Mouse (Mus musculus) intestine, embryonic 14.5 days (tissue): ENCODE measurements around the gene Ambra1. TPM values are rescaled to one million over a fixed set of nuclear protein-coding genes. Genes with fewer than 3 reads are reported as not detected.

ENCODE experiments used
- ATAC-seq: fragments of 200-750 bp; cut with Nextera tagmentation; replicated peaks from 2 replicates; pipeline ENCODE4 v1.8.0; 2017; ENCODE audit warnings: low read depth, moderate number of reproducible peaks, moderate TSS enrichment, moderate library complexity; ENCODE audit not compliant: low FRiP score, low TSS enrichment
- DNase-seq: peaks from one replicate; pipeline ENCODE4 v3.0.0-alpha.2; 2018; ENCODE audit warnings: low spot score
- H3K27ac ChIP-seq: fragments of 300-500 bp; sonication (generic); 2 replicates; pipeline ENCODE4 v1.5.1; 2014; ENCODE audit warnings: low read depth, mild to moderate bottlenecking, control low read depth
- H3K27me3 ChIP-seq: fragments of 300-500 bp; sonication (generic); replicated peaks from 2 replicates; pipeline ENCODE4 v1.6.1; 2014; ENCODE audit warnings: low read length, control low read depth; ENCODE audit not compliant: control insufficient read depth, insufficient read depth
- H3K36me3 ChIP-seq: fragments of 300-500 bp; sonication (generic); 2 replicates; pipeline ENCODE4 v1.6.1; 2014; ENCODE audit warnings: low read length, control low read depth; ENCODE audit not compliant: control insufficient read depth, insufficient read depth
- H3K4me1 ChIP-seq: fragments of 300-500 bp; sonication (generic); replicated peaks from 2 replicates; pipeline ENCODE4 v1.6.1; 2014; ENCODE audit warnings: low read length, control low read depth, mixed read lengths; ENCODE audit not compliant: control insufficient read depth, insufficient read depth
- H3K4me2 ChIP-seq: fragments of 300-500 bp; sonication (generic); 2 replicates; pipeline ENCODE4 v1.6.1; 2014; ENCODE audit warnings: low read length
- H3K4me3 ChIP-seq: fragments of 300-500 bp; sonication (generic); 2 replicates; pipeline ENCODE4 v1.5.1; 2014; ENCODE audit warnings: low read depth, low read length, control low read depth, mixed read lengths
- H3K9ac ChIP-seq: fragments of 300-500 bp; sonication (generic); 2 replicates; pipeline ENCODE4 v1.6.1; 2014; ENCODE audit warnings: mild to moderate bottlenecking, low read length
- H3K9me3 ChIP-seq: fragments of 300-500 bp; sonication (generic); 2 replicates; pipeline ENCODE4 v1.6.1; 2016; ENCODE audit warnings: low read length, control low read depth; ENCODE audit not compliant: control insufficient read depth
- WGBS: fragments of 180-500 bp; shearing (Covaris S2); extraction: QIAGEN DNeasy Blood & Tissue Kit; methylation state at CpG from one replicate; pipeline ENCODE4 v1.1.7; 2014; 5-methylcytosine and 5-hydroxymethylcytosine counted together
- polyA plus RNA-seq: library from polyadenylated mRNA; unstranded; fragments of >200 nt; fragmentation: Nextera tagmentation; extraction: Ambion mirVana; gene quantifications from 2 replicates; pipeline ENCODE4 v1.2.1, GENCODE M21; 2014

Gene Ambra1
- polyA plus RNA-seq, 1 experiment from 2014 or later = 15.7 TPM

DNA sequence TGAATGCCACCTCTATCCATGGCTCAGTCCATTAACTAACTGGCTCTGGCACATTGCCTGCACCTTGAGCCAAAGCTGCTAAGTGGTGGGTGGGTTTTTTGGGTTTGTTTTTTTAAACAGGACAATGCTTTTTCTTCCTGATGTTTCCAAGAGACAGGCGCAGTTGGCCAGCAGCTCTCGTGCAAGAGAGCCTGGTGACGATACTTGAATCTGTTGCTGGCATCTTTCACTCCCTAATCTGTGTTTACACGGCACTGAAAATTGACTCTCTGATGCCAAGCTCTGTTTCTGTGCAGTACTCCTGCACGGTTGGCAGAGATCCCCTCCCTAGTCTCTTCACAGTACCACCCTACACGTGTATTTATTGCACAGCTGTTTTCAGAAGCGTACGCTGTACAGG is 140.8 kb downstream of the Ambra1 start:
- Histone ChIP-seq H3K9ac (no peak overlapping the region), H3K27me3 (no peaks in the 10 kb centered on the region), H3K4me2 (no peak overlapping the region), H3K27ac (no peak overlapping the region), H3K4me1 (no peaks in the 10 kb centered on the region), H3K36me3 (no peaks in the 10 kb centered on the region), H3K4me3 (no peak overlapping the region), H3K9me3 (no peaks in the 10 kb centered on the region)
- 44% methylated on average over 8 of the region's 8 CpGs for WGBS
- ATAC-seq (no peak), DNase-seq (no peak)

- WGBS = 82% methylated on average over 1 of the region's 1 CpGs
- Histone ChIP-seq H3K9ac (no peak overlapping the region), H3K27me3 (no peaks in the 10 kb centered on the region), H3K36me3 (no peaks in the 10 kb centered on the region), H3K4me1 (no peaks in the 10 kb centered on the region), H3K4me3 (no peak overlapping the region), H3K4me2 (no peak overlapping the region), H3K9me3 (no peaks in the 10 kb centered on the region), H3K27ac (no peak overlapping the region)
- DNase-seq (no peak), ATAC-seq (no peak)
These were observed 141.3 kb downstream of the Ambra1 start for GRCm38 (mm10) chr2:91871225-91871624.

GRCm38 (mm10) chr2:91872658-91873057 is 142.7 kb downstream of the Ambra1 start:
- no peaks in the 10 kb centered on the region for H3K9me3 ChIP-seq
- WGBS = 90% methylated on average over 3 of the region's 3 CpGs

DNA sequence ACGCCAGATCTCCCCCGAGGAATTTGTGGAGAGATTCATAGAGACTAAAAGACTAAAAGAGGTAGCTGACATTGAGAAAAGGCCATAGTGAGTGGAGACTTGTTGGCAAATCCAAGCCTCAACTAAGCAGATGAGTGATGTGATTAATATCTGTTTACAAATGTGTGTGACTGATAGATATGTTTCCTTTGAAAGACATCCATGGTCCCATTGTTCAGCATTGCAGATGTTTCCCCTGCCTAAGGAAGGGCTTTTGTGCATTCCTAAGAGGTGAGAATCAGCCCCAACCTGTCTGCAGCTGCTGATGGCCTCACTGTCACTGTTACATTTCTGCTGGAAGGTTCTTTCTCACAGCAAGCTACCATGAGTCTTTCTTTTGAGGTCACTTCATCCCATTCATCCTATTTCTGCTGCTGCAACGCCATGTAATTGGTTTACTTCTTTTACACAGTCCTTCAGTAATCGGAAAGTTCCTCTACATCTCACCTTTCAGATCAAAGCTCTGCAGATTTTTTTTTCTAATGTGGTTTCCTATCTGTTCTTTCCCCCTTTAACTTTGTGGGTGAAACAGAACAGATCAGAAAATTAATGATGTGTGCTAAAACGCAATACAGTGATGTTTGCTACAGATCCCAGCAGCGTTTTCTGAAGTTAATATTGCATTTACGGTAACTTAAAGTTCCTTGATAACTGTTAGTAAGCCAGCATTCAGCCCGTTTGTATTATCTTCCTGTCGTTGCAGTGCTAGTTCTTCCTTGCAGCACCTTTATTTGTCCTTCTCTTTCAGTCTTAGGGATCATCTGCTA is 146.3 kb downstream of the Ambra1 start:
- Histone ChIP-seq H3K4me1 (peaks cover 2% of the 10 kb centered on the region; the same call in 1 of the 2 replicates), H3K9ac (no peak overlapping the region), H3K27me3 (no peaks in the 10 kb centered on the region), H3K27ac (no peak overlapping the region), H3K9me3 (no peaks in the 10 kb centered on the region), H3K4me2 (no peak overlapping the region), H3K4me3 (no peak overlapping the region), H3K36me3 (no peaks in the 10 kb centered on the region)
- ATAC-seq (no peak), DNase-seq (no peak)
- 82% methylated on average over 9 of the region's 9 CpGs for WGBS

More at GRCm38 (mm10) chr2:91872658-91873057, 142.7 kb downstream of the Ambra1 start:
- ATAC-seq = no peak
- Histone ChIP-seq H3K4me1 (no peaks in the 10 kb centered on the region), H3K36me3 (no peaks in the 10 kb centered on the region), H3K9ac (no peak overlapping the region), H3K27me3 (no peaks in the 10 kb centered on the region), H3K4me2 (no peak overlapping the region), H3K4me3 (no peak overlapping the region), H3K27ac (no peak overlapping the region)
- no peak for DNase-seq

- H3K4me1 ChIP-seq = peaks cover 2% of the 10 kb centered on the region; the same call in 1 of the 2 replicates
- WGBS = 88% methylated on average over 2 of the region's 2 CpGs
- no peak overlapping the region for H3K4me2 ChIP-seq
- no peaks in the 10 kb centered on the region for H3K27me3 ChIP-seq
- H3K27ac ChIP-seq = no peak overlapping the region
- H3K9ac ChIP-seq = no peak overlapping the region
- ATAC-seq (no peak), DNase-seq (no peak)
- H3K36me3 ChIP-seq = no peaks in the 10 kb centered on the region
- H3K4me3 ChIP-seq = no peak overlapping the region
- H3K9me3 ChIP-seq = no peaks in the 10 kb centered on the region
These were observed 146.8 kb downstream of the Ambra1 start for GRCm38 (mm10) chr2:91876806-91877140.

- no peaks in the 10 kb centered on the region for H3K9me3 ChIP-seq
- no peak overlapping the region for H3K27ac ChIP-seq
- H3K9ac ChIP-seq = no peak overlapping the region
- peaks cover 2% of the 10 kb centered on the region; the same call in 1 of the 2 replicates for H3K4me1 ChIP-seq
- 62% methylated on average over 7 of the region's 7 CpGs for WGBS
- H3K4me2 ChIP-seq = no peak overlapping the region
- no peaks in the 10 kb centered on the region for H3K36me3 ChIP-seq
- H3K4me3 ChIP-seq = no peak overlapping the region
- DNase-seq (no peak), ATAC-seq (no peak)
- H3K27me3 ChIP-seq = no peaks in the 10 kb centered on the region
These were observed 148.7 kb downstream of the Ambra1 start for GRCm38 (mm10) chr2:91878387-91879180.

- no peak overlapping the region for H3K9ac ChIP-seq
- no peak for ATAC-seq
- no peak for DNase-seq
- H3K4me2 ChIP-seq = no peak overlapping the region
- no peaks in the 10 kb centered on the region for H3K27me3 ChIP-seq
- no peak overlapping the region for H3K27ac ChIP-seq
- H3K9me3 ChIP-seq = no peaks in the 10 kb centered on the region
- no peak overlapping the region for H3K4me3 ChIP-seq
- 81% methylated on average over 4 of the region's 4 CpGs for WGBS
- H3K36me3 ChIP-seq = peaks cover 24% of the 10 kb centered on the region
- peaks cover 1% of the 10 kb centered on the region; the same call in 1 of the 2 replicates for H3K4me1 ChIP-seq
These were observed 154.0 kb downstream of the Ambra1 start for GRCm38 (mm10) chr2:91883961-91884360.

DNA sequence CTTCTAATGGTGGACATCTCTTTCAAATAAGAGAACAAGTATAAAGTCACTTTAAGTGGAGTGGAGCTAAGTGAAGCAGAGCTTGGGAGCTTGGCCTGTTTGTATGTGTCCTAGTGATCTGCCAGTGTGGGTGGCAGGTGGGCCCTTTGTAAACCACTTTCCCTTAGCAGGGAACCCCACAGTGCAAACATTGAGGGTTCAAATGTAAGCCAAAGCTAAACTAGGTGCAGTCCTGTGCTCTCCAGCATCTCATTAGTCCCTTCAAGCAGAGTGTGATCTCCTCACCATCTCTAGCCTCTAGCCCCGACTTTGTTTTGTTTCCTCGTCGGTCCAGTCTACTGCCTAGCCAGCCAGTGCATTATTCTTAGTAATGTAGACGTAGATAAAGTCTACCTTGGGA is 154.7 kb downstream of the Ambra1 start:
- H3K4me1 ChIP-seq = no peaks in the 10 kb centered on the region
- no peaks in the 10 kb centered on the region for H3K9me3 ChIP-seq
- no peak overlapping the region for H3K9ac ChIP-seq
- no peak overlapping the region for H3K4me2 ChIP-seq
- H3K27me3 ChIP-seq = no peaks in the 10 kb centered on the region
- ATAC-seq (no peak), DNase-seq (no peak)
- WGBS = 83% methylated on average over 4 of the region's 4 CpGs
- H3K36me3 ChIP-seq = peaks cover 26% of the 10 kb centered on the region
- no peak overlapping the region for H3K4me3 ChIP-seq
- no peak overlapping the region for H3K27ac ChIP-seq
